Mouse (Mus musculus): Measurements from ENCODE around the gene Atp6v0b.

DNA sequence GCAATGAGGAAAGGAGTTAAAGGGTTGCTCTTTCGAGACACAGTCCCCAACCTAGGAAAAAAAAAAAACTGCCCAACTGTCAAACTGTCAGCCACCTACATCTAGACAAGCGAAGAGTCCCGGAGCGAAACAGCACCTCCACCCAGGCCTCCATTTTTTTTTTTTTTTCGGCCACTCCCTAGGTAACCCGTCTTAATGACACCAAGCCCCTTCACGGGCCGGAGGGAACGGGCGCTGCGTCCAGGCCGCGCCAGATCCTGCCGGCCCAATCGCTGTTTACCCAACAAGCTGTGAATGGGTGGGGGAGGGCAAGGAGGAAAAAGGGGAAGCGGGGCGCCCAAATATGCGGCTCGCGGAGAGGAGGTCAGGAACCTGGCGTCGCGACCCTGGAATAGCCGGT, 489 bp downstream of the Atp6v0b start:
- TF ChIP-seq CTCF (IDR thresholded peaks at IDR 0.05; ENCODE audit: low read depth, low read length) (no peak), TAL1 (conservative IDR thresholded peaks at IDR 0.05; ENCODE audit: low read depth, low read length) (no peak), POLR2AphosphoS5 (IDR thresholded peaks at IDR 0.05; ENCODE audit: insufficient replicate concordance, low read depth, low read length) (no peak), GATA1 (IDR thresholded peaks at IDR 0.05; ENCODE audit: borderline replicate concordance, low read length) (no peak), GATA2 (IDR thresholded peaks at IDR 0.05; ENCODE audit: borderline replicate concordance, low read depth, low read length) (no peak)
